Mouse (Mus musculus) right cerebral cortex, postnatal 10 days (tissue): Measurements from ENCODE around the gene Hsf5.

ENCODE experiments used
- DNase-seq, 2 experiments: peaks; one replicate each; pipeline ENCODE4 v3.0.0; 2021; ENCODE audit warnings: low spot score in 2 of 2

Gene Hsf5

GRCm38 (mm10) chr11:87616790-87617474 lies at the start of gene Hsf5:
Gene Hsf5, plus strand, starts transcription at chr11:87617164.
- no peak for DNase-seq

- DNase-seq: no peak
These were observed 48.6 kb upstream of the Hsf5 start, which contains the start of gene Sept4 for GRCm38 (mm10) chr11:87568255-87568953. Gene Sept4, plus strand, starts transcription at chr11:87568903.

GRCm38 (mm10) chr11:87570743-87571142 lies 46.2 kb upstream of the Hsf5 start:
- no peak for DNase-seq

GRCm38 (mm10) chr11:87571361-87571950 lies 45.5 kb upstream of the Hsf5 start:
- no peak for DNase-seq

GRCm38 (mm10) chr11:87573751-87574150 lies 43.2 kb upstream of the Hsf5 start:
- DNase-seq: peak in 1 of 2 experiments; percentile 14

GRCm38 (mm10) chr11:87574520-87575180 lies 42.3 kb upstream of the Hsf5 start:
- peak in 1 of 2 experiments; percentile 18 for DNase-seq

GRCm38 (mm10) chr11:87577601-87578248 lies 39.2 kb upstream of the Hsf5 start:
- DNase-seq: no peak

- DNase-seq: peak; percentile 67
These were observed 38.6 kb upstream of the Hsf5 start for GRCm38 (mm10) chr11:87578249-87578962.

- peak in 1 of 2 experiments; percentile 42 for DNase-seq
These were observed 37.9 kb upstream of the Hsf5 start for GRCm38 (mm10) chr11:87578963-87579601.

GRCm38 (mm10) chr11:87579713-87580112 lies 37.3 kb upstream of the Hsf5 start:
- DNase-seq: no peak

GRCm38 (mm10) chr11:87580543-87581085 lies 36.4 kb upstream of the Hsf5 start:
- no peak for DNase-seq

GRCm38 (mm10) chr11:87581161-87581865 lies 35.7 kb upstream of the Hsf5 start:
- no peak for DNase-seq

GRCm38 (mm10) chr11:87581933-87582710 lies 34.8 kb upstream of the Hsf5 start:
- no peak for DNase-seq

GRCm38 (mm10) chr11:87583291-87584034 lies 33.5 kb upstream of the Hsf5 start:
- DNase-seq: no peak

GRCm38 (mm10) chr11:87584711-87585505 lies 32.1 kb upstream of the Hsf5 start:
- DNase-seq: no peak

GRCm38 (mm10) chr11:87587211-87587874 lies 29.6 kb upstream of the Hsf5 start:
- DNase-seq: no peak

GRCm38 (mm10) chr11:87589605-87590004 lies 27.4 kb upstream of the Hsf5 start:
- no peak for DNase-seq
